Mouse (Mus musculus): ENCODE measurements at regions not wholly inside any gene's neighbourhood (a gene's known extent, or its start where the extent isn't known, plus 50 kb on each side); places are given as distances from the start of the nearest gene placed in this dataset.

- TF ChIP-seq POLR2A (IDR thresholded peaks at IDR 0.05; ENCODE audit: insufficient read length, low read depth) (no peak), USF1 (IDR thresholded peaks at IDR 0.05; ENCODE audit: low read depth) (no peak), MAX (IDR thresholded peaks at IDR 0.05; ENCODE audit: low read depth) (no peak), POLR2AphosphoS2 (IDR thresholded peaks at IDR 0.05; ENCODE audit: insufficient read length, low read depth) (no peak), CEBPB (IDR thresholded peaks at IDR 0.05; ENCODE audit: insufficient read depth, poor library complexity, severe bottlenecking) (no peak), MYOD1 (IDR thresholded peaks at IDR 0.05; ENCODE audit: control insufficient read depth in 1 of 3, insufficient read length in 2 of 3, low read depth in 2 of 3) (no peak), E2F4 (IDR thresholded peaks at IDR 0.05; ENCODE audit: insufficient read depth) (no peak), REST (IDR thresholded peaks at IDR 0.05; ENCODE audit: insufficient read depth, insufficient read length) (no peak), TCF12 (IDR thresholded peaks at IDR 0.05; ENCODE audit: insufficient read depth, poor library complexity, severe bottlenecking) (no peak), TCF3 (IDR thresholded peaks at IDR 0.05; ENCODE audit: insufficient read length, low read depth) (no peak), SRF (IDR thresholded peaks at IDR 0.05; ENCODE audit: control insufficient read depth, insufficient read length, low read depth) (no peak)
Measured at GRCm38 (mm10) chr8:11098790-11099590, 90.7 kb upstream of the Irs2 start.
